Mouse (Mus musculus) kidney, postnatal 14 days (tissue): ENCODE measurements around the gene Gfer.
"Not testable (repeated sequence)": the region's sequence is repeated elsewhere in the genome, so short reads cannot be mapped to it uniquely, and the experiment has no call there.

Source experiments
- DNase-seq: peaks from one replicate; pipeline ENCODE4 v3.0.0; 2022; ENCODE audit warnings: mixed read lengths

Gene Gfer

DNA sequence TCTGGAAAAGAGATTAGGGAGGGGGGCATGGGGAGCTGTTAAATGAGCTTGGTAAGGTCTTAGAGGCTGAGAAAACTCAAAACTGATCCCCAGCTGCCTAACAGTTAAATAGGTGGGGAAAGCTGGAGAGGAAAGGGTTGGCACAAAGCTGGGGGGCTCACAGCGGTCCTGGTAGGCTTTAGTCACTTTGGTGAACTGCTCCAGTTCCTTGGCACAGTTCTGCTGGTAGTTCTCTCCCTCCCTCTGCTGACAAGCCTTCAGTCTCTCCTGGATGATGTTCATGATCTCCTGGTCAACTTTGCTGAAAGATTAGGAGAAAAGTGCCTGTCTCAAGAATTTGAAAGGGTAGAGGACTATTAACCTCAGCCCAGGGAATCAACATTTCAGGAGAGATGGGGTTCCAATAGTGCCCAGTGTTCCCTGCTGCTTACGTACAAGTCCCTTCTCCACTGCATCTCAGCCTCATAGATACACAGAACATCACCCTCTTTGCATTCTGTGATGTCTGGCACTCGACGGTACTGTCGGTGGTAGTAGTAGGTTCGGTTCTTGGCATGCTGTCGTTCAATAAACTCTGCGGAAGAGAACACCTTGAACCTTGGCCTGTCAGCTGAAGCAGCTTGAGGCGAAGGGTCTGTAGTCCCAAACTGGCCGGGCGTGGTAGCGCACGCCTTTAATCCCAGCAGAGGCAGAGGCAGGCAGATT, 26.4 kb upstream of the Gfer start:
- DNase-seq: no peak

GRCm38 (mm10) chr17:24721383-24721955, 25.5 kb upstream of the Gfer start:
- not testable (repeated sequence) for DNase-seq

GRCm38 (mm10) chr17:24720616-24721015, 24.7 kb upstream of the Gfer start:
- DNase-seq: not testable (repeated sequence)

DNA sequence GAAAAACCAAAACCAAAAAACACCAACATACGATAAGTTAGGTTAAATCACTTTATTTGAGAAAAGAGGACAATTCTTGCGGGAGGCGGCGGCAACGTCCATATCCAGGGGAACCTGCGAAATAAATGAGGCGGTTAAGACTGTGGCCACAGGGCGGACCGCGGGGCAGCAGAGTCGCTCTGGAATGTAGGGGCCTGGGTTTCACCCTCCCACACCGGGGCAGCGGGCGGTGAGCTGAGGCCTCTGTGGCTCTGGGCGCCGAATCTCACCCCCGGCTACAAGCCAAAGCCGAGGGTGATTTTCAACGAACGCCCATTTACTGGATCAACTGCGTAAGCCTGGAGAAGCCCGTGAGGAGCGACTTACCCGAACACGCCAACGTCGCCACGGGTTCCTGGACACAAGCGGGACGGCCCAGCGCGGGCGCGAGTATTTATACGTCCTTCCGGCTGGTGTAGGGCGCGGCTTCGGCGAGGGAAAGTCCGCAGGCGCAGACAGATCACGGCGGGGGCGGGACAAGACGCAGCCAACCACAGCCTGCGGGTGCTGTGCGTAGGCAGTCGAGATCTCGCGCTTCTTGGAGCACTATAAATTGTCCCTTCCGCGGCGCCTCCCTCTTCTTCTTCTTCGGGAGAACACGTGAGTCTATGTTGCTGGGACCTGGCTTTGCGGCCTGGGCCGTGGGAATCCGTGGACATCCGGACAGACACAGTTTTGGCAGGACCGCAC, 23.7 kb upstream of the Gfer start:
- peak; percentile 99 for DNase-seq

DNA sequence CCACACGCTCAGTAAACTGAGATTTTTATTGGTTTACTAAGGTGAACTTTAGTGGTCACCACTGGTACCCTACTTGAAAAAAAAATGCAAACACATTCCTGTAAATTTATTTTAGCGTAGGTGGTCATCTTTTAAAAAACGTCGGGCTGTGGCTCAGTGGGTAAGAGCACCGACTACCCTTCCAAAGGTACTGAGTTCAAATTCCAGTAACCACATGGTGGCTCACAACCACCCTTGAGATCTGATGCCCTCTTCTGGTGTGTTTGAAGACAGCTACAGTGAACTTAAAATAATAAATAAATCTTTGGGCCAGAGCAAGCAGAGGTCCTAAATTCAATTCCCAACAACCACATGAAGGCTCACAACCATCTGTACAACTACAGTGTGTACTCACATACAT, 23.0 kb upstream of the Gfer start:
- DNase-seq: not testable (repeated sequence)

GRCm38 (mm10) chr17:24717943-24718342, 22.0 kb upstream of the Gfer start, which contains the start of the genes Rnf151 and Rps2:
Rnf151 (minus strand) TSS chr17:24718063.
Rps2 (plus strand) TSS chr17:24718116.
- DNase-seq: no peak

- no peak for DNase-seq
Observed at GRCm38 (mm10) chr17:24716166-24716682, 20.3 kb upstream of the Gfer start.

DNA sequence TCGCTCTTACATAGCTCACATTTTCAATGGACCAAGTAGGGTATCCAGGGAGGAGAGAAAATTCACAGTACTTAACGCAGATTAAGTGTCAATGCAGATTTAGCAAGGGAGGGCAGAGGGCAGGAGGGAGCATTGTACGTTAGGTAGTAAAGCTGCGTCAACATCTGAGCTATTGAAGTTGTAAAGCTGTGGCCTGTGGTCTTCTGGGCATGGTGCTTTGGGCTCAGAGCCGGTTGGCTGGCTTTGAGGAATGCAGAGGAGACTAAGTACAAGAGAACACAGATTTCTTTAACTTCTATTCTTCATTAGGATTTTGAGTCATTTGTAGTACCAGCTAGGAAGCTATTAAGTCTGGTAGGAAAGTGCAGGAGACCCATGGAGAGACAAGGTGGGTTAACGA, 19.6 kb upstream of the Gfer start:
- DNase-seq: no peak

GRCm38 (mm10) chr17:24708646-24709045, 12.7 kb upstream of the Gfer start:
- DNase-seq: no peak

GRCm38 (mm10) chr17:24707801-24708425, 12.0 kb upstream of the Gfer start:
- DNase-seq: no peak

DNA sequence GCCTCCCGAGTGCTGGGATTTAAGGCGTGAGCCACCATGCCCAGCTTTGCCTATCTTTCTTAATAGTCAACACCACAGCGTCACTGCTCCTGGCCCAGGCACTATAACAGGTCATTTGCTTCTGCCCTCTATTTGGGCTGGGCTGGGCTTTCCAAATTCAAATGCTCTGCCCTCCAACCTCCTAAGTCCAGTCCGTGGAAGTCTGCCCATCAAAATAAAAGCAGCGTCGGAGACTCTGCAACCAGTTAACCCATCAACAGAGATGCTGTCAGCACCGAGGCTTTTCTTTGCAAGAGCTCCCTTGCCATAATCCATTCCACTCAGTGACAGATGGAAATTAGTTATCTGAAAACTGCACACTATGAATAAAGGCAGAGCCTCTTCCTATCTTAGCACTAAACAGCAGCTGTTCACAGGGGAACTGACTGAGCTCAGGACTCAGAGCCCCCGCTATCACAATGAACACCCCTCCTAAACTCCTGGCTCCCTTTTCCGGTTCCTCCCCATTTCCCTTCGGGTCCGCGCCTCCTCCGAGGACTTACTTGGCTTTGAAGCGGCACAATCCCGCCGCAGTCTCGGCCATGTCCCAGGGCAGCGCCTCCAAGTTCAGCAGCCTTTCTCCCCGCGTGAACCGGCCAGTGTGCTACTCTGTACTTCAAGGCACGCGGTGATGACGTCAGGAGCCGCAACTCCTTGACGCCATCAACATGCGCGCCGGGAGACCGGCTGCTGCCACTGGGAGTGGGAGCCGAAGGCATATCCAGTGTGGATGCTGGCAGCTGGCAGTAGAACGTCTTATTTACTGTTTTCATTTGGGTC, 11.2 kb upstream of the Gfer start, which contains the start of gene Tbl3:
Tbl3 (minus strand) TSS at position 679 of the 819 bp plus-strand sequence.
- DNase-seq: peak; percentile 96

DNA sequence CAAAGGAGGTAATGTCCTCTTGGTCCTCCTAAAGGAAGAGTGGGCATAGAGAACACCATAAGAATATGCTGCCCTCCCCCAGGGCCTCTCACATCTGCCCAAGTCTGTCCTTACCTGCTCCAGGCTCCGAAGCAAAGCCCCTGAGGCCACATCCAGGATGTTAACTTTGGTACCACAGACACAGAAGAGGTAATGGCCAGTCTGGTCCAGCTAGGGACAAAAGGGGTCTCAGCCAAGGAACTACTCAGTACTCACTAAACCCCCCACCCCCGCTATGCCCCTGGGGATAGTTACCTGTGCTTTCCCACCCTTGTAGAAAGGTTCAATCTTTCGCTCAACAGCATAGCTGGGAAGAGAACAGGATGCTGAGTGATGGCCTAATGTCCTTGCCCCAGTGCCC, 9.9 kb upstream of the Gfer start:
- no peak for DNase-seq

DNA sequence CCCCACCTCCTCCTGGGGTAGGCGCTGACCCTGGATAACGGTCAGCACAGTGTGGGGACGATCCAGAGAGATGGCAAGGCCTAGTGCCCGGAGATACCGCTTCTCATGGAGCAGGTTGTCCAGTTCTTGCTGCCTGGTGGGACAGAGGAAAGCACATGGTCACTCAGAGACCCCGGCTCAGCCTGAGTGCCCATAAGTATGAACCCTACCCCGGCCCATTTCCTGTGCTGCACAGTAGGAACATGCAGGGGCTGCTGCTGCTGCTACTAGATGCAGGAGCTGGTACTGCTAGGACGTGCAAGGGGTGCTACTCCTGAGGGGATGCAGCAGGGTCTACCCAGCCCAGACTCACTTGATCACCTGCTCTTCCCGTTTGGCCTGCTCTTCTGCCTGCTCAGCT, 5.3 kb upstream of the Gfer start:
- DNase-seq: no peak

DNA sequence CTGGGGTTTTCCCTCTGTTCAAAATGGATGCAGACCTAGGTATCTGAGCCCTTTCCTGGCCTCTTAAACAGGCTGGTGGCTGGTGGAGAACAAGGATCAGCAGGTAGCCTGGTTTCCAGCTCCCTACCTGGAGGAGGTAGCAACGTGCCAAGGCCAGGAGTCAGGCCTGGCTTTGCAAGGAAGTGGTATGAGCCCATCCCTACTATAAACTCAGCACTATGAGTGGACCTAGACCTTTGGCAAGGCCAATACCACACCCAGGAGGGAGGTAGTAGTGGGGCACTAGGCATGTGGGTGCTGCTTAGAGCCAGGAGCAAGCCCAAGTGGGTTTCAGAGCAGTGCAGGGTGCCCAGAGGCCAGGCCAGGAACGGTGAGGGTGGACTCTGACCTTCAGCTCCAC, 3.5 kb upstream of the Gfer start:
- no peak for DNase-seq

GRCm38 (mm10) chr17:24698715-24699114, 2.8 kb upstream of the Gfer start:
- no peak for DNase-seq

- no peak for DNase-seq
Observed at GRCm38 (mm10) chr17:24697985-24698384, 2.0 kb upstream of the Gfer start.

GRCm38 (mm10) chr17:24695326-24696010, 488 bp downstream of the Gfer start:
- no peak for DNase-seq

DNA sequence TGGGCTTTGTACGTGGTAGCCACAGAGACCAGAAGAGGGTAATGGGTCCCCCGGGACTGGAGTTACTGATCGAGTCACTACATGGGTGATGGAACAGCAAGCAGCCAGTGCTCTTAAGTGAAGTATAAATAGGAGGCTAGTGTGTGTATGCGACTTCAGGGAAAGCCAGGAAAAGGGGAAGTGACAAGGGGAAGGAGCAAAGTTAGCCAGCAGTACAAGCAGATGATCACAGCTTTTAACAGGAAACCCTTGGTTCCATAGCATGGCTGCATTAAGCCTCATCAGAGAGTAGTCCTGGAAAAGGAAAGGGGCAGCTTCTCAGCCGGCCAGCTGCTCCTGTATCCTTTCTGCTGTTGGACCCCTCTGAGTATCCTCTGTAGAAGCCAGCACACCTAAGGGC, 3.6 kb downstream of the Gfer start:
- no peak for DNase-seq

GRCm38 (mm10) chr17:24689251-24690081, 6.5 kb downstream of the Gfer start, which contains the start of gene Syngr3:
Syngr3 (minus strand) TSS chr17:24689955.
- no peak for DNase-seq

DNA sequence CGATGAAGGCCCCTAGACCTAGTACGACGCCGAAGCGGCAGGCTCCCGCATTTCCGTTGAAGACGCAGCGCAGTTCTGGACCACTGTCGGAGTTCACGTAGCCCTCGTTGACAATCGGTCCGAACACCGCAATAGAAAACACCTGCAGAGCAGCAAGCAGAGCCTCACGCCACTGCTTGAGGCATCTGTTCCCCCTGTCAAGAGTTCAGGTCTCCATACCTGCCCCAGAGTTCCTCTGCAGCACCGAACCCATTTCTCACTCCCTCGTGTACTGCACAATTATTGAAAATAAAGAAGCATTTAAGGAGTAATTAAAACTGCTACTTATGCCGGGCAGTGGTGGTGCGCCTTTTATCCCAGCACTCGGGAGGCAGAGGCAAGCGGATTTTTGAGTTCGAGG, 8.4 kb downstream of the Gfer start:
- no peak for DNase-seq

- DNase-seq: peak; percentile 72
Observed at GRCm38 (mm10) chr17:24687146-24687595, 8.8 kb downstream of the Gfer start.
